Mouse (Mus musculus) erythroid progenitor cell, adult 5-6 weeks (primary cell): ENCODE data around the gene C730034F03Rik. TPM values are rescaled to one million over a fixed set of nuclear protein-coding genes. Genes with fewer than 3 reads are reported as not detected.
A peak's percentile ranks its signal among the peaks of the same experiment; 100 is the strongest.

Source experiments
- ATAC-seq: replicated peaks from 2 replicates; pipeline ENCODE4 v1.8.0; 2016; ENCODE audit warnings: moderate number of reproducible peaks, mild to moderate bottlenecking, moderate TSS enrichment, inconsistent platforms; ENCODE audit not compliant: poor library complexity, low FRiP score, severe bottlenecking
- total RNA-seq, 2 experiments: library from RNA; stranded (forward) in 1 of 2; stranded (reverse) in 1 of 2; fragments of 150-400 nt in 1 of 2; fragments of 186-747, 209-891 nt in 1 of 2; gene quantifications; 2 replicates each; pipeline versions ENCODE4 v1.2.3 to v1.2.4; 2015 to 2017; ENCODE audit warnings: low replicate concordance in 2 of 2

The C730034F03Rik gene
- total RNA-seq, 2 experiments from 2014 or later = 2.5 TPM; not detected in 1

- ATAC-seq = no peak
Observed at GRCm38 (mm10) chr15:89473370-89473769, 44.0 kb downstream of the C730034F03Rik start.

GRCm38 (mm10) chr15:89473921-89474320 is 44.5 kb downstream of the C730034F03Rik start:
- ATAC-seq = no peak

- ATAC-seq = no peak
Observed at GRCm38 (mm10) chr15:89474596-89475292, 45.4 kb downstream of the C730034F03Rik start.

GRCm38 (mm10) chr15:89475293-89475600 is 45.9 kb downstream of the C730034F03Rik start:
- no peak for ATAC-seq

GRCm38 (mm10) chr15:89475611-89476474 is 46.5 kb downstream of the C730034F03Rik start:
- peak; percentile 97 for ATAC-seq

GRCm38 (mm10) chr15:89476475-89476815 is 47.1 kb downstream of the C730034F03Rik start:
- ATAC-seq = no peak

- no peak for ATAC-seq
Observed at GRCm38 (mm10) chr15:89477091-89477491, 47.7 kb downstream of the C730034F03Rik start, which contains the start of gene Arsa. TSS of gene Arsa (minus strand) at chr15:89477425.

- ATAC-seq = no peak
Observed at GRCm38 (mm10) chr15:89477806-89478205, 48.4 kb downstream of the C730034F03Rik start.

- ATAC-seq = no peak
Observed at GRCm38 (mm10) chr15:89478622-89479021, 49.2 kb downstream of the C730034F03Rik start.

Other genes with a start within 250 kb of the C730034F03Rik start
- gene Plxnb2, start 248.8 kb upstream of the C730034F03Rik start, total RNA-seq (2015; ENCODE audit: low replicate concordance) = 7.2 and 9.2 TPM in 2 replicates
- 1.9 and 8.2 TPM in 2 replicates for gene Plxnb2, start 248.8 kb upstream of the C730034F03Rik start, total RNA-seq (2017; ENCODE audit: low replicate concordance)
- gene Dennd6b, start 233.1 kb upstream of the C730034F03Rik start, total RNA-seq (2015; ENCODE audit: low replicate concordance) = 1.7 TPM in 1 of 2 replicates, not detected in the other
- gene Dennd6b, start 233.1 kb upstream of the C730034F03Rik start, total RNA-seq (2017; ENCODE audit: low replicate concordance) = 0.76 and 1.5 TPM in 2 replicates
- 59.1 and 61.6 TPM in 2 replicates for gene Ppp6r2, start 218.0 kb upstream of the C730034F03Rik start, total RNA-seq (2015; ENCODE audit: low replicate concordance)
- 55.4 and 79.1 TPM in 2 replicates for gene Ppp6r2, start 218.0 kb upstream of the C730034F03Rik start, total RNA-seq (2017; ENCODE audit: low replicate concordance)
- 66.0 and 92.2 TPM in 2 replicates for gene Sbf1, start 114.3 kb upstream of the C730034F03Rik start, total RNA-seq (2015; ENCODE audit: low replicate concordance)
- 93.9 and 115 TPM in 2 replicates for gene Sbf1, start 114.3 kb upstream of the C730034F03Rik start, total RNA-seq (2017; ENCODE audit: low replicate concordance)
- gene Adm2, start 106.9 kb upstream of the C730034F03Rik start, total RNA-seq (2015; ENCODE audit: low replicate concordance) = not detected in 2 replicates
- gene Adm2, start 106.9 kb upstream of the C730034F03Rik start, total RNA-seq (2017; ENCODE audit: low replicate concordance) = not detected in 2 replicates
- not detected in 2 replicates for gene Miox, start 95.2 kb upstream of the C730034F03Rik start, total RNA-seq (2015; ENCODE audit: low replicate concordance)
- gene Miox, start 95.2 kb upstream of the C730034F03Rik start, total RNA-seq (2017; ENCODE audit: low replicate concordance) = not detected in 2 replicates
- gene Lmf2, start 73.9 kb upstream of the C730034F03Rik start, total RNA-seq (2015; ENCODE audit: low replicate concordance) = 71.4 and 96.8 TPM in 2 replicates
- gene Lmf2, start 73.9 kb upstream of the C730034F03Rik start, total RNA-seq (2017; ENCODE audit: low replicate concordance) = 63.3 and 84.0 TPM in 2 replicates
- gene Ncaph2, start 73.9 kb upstream of the C730034F03Rik start, total RNA-seq (2015; ENCODE audit: low replicate concordance) = 195 and 215 TPM in 2 replicates
- 221 and 330 TPM in 2 replicates for gene Ncaph2, start 73.9 kb upstream of the C730034F03Rik start, total RNA-seq (2017; ENCODE audit: low replicate concordance)
- 2.9 TPM in 1 of 2 replicates, not detected in the other for gene Sco2, start 55.7 kb upstream of the C730034F03Rik start, total RNA-seq (2015; ENCODE audit: low replicate concordance)
- 0.23 and 5.1 TPM in 2 replicates for gene Sco2, start 55.7 kb upstream of the C730034F03Rik start, total RNA-seq (2017; ENCODE audit: low replicate concordance)
- gene Tymp, start 52.5 kb upstream of the C730034F03Rik start, total RNA-seq (2015; ENCODE audit: low replicate concordance) = not detected in 2 replicates
- gene Tymp, start 52.5 kb upstream of the C730034F03Rik start, total RNA-seq (2017; ENCODE audit: low replicate concordance) = not detected in 2 replicates
- not detected in 2 replicates for gene Odf3b, start 50.3 kb upstream of the C730034F03Rik start, total RNA-seq (2015; ENCODE audit: low replicate concordance)
- not detected in 2 replicates for gene Odf3b, start 50.3 kb upstream of the C730034F03Rik start, total RNA-seq (2017; ENCODE audit: low replicate concordance)
- gene Klhdc7b, start 44.7 kb upstream of the C730034F03Rik start, total RNA-seq (2015; ENCODE audit: low replicate concordance) = not detected in 2 replicates
- not detected in 2 replicates for gene Klhdc7b, start 44.7 kb upstream of the C730034F03Rik start, total RNA-seq (2017; ENCODE audit: low replicate concordance)
- gene Syce3, start 19.1 kb upstream of the C730034F03Rik start, total RNA-seq (2015; ENCODE audit: low replicate concordance) = not detected in 2 replicates
- not detected in 2 replicates for gene Syce3, start 19.1 kb upstream of the C730034F03Rik start, total RNA-seq (2017; ENCODE audit: low replicate concordance)
- 6.1 TPM in 1 of 2 replicates, not detected in the other for gene Cpt1b, start 3.7 kb upstream of the C730034F03Rik start, total RNA-seq (2015; ENCODE audit: low replicate concordance)
- gene Cpt1b, start 3.7 kb upstream of the C730034F03Rik start, total RNA-seq (2017; ENCODE audit: low replicate concordance) = 3.1 TPM in 1 of 2 replicates, not detected in the other
- gene Gm44502, start 107 bp downstream of the C730034F03Rik start, total RNA-seq (2015; ENCODE audit: low replicate concordance) = 3.4 TPM in 1 of 2 replicates, not detected in the other
- gene Gm44502, start 107 bp downstream of the C730034F03Rik start, total RNA-seq (2017; ENCODE audit: low replicate concordance) = 0.51 TPM in 1 of 2 replicates, not detected in the other
- 101 and 115 TPM in 2 replicates for gene Chkb, start 319 bp downstream of the C730034F03Rik start, total RNA-seq (2015; ENCODE audit: low replicate concordance)
- 44.9 and 46.9 TPM in 2 replicates for gene Chkb, start 319 bp downstream of the C730034F03Rik start, total RNA-seq (2017; ENCODE audit: low replicate concordance)
- gene Mapk8ip2, start 24.3 kb downstream of the C730034F03Rik start, total RNA-seq (2015; ENCODE audit: low replicate concordance) = not detected in 2 replicates
- gene Mapk8ip2, start 24.3 kb downstream of the C730034F03Rik start, total RNA-seq (2017; ENCODE audit: low replicate concordance) = not detected in 2 replicates
- gene Arsa, start 47.8 kb downstream of the C730034F03Rik start, total RNA-seq (2015; ENCODE audit: low replicate concordance) = 2.5 and 2.9 TPM in 2 replicates
- 2.1 and 3.7 TPM in 2 replicates for gene Arsa, start 47.8 kb downstream of the C730034F03Rik start, total RNA-seq (2017; ENCODE audit: low replicate concordance)
- 0.72 TPM in 1 of 2 replicates, not detected in the other for gene Shank3, start 70.0 kb downstream of the C730034F03Rik start, total RNA-seq (2015; ENCODE audit: low replicate concordance)
- 0.39 and 0.61 TPM in 2 replicates for gene Shank3, start 70.0 kb downstream of the C730034F03Rik start, total RNA-seq (2017; ENCODE audit: low replicate concordance)
- not detected in 2 replicates for gene Acr, start 138.7 kb downstream of the C730034F03Rik start, total RNA-seq (2015; ENCODE audit: low replicate concordance)
- not detected in 2 replicates for gene Acr, start 138.7 kb downstream of the C730034F03Rik start, total RNA-seq (2017; ENCODE audit: low replicate concordance)
- gene Rabl2, start 162.3 kb downstream of the C730034F03Rik start, total RNA-seq (2015; ENCODE audit: low replicate concordance) = not detected in 2 replicates
- gene Rabl2, start 162.3 kb downstream of the C730034F03Rik start, total RNA-seq (2017; ENCODE audit: low replicate concordance) = 4.4 TPM in 1 of 2 replicates, not detected in the other